Mouse (Mus musculus): ENCODE measurements around the gene Igfbp7.
A peak's percentile ranks its signal among the peaks of the same experiment; 100 is the strongest.
"Not testable (repeated sequence)": the region's sequence is repeated elsewhere in the genome, so short reads cannot be mapped to it uniquely, and the experiment has no call there.

Igfbp7 gene

DNA sequence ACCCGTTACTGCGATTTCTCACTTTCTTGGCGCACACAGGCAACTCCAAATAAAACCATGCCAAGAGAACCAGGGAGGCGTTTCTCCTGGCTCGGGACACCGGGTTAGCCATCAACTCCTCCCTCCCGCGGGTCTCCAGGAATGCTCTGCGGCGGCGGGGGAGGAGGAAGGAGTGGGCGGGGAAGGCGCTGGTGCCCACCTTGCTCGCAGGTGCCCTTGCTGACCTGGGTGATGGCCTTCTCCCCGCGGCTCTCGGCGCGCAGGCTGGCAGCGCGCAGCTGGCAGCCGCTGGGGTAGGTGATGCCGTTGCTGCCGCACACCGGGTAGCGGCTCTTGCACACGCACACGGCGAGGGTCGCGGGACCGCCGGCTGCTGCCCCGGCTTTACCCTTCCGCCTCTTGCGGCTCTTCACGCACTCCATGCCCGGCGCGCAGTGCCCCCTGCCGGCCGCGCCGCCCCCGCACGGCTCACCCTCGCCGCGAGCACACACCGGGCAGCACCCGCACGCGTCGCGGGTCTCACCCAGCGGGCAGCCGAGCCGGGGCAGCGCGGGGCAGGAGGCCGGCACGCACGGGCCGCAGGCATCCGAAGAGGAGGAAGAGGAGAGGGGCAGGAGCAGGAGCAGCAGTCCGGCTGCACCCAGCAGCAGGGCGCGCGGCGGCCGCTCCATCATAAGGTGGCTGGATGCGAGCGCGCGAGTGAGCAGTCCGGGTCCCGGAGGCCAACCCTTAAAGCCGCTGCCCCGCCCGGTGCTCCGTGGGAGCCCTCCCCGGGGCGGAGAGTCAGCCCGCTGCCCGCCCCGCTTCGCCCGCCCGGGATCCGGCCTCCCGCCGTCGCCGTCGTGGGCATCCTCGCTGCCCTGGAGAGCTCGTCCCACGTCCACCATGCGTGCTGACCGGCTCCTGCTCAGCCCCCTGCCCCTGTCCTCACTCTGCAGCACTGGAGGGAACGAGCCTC lies at the start of gene Igfbp7:
Igfbp7 (minus strand) TSS at position 701 of the 958 bp plus-strand sequence.
- DNase-seq: peak; percentile 70

DNA sequence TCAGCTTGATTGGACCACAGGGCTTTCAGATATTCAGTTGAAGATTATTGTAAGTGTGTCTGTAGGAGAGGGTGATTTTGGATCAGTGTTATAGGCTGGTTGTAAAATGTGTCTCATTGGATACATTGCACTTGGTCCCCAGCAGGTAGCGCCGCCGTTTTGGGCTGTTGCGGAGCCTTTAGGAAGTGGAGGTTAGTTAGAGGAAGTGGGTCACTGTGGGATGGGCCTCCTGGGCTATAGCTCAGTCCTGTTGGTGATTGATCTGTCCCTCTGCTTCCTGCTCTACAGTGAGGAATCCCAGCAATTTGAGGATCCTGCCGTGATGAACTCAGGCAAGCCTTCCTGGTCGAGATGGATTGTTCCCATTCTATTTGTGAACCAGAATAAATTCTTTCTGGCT lies 44.3 kb upstream of the Igfbp7 start:
- DNase-seq: no peak

DNA sequence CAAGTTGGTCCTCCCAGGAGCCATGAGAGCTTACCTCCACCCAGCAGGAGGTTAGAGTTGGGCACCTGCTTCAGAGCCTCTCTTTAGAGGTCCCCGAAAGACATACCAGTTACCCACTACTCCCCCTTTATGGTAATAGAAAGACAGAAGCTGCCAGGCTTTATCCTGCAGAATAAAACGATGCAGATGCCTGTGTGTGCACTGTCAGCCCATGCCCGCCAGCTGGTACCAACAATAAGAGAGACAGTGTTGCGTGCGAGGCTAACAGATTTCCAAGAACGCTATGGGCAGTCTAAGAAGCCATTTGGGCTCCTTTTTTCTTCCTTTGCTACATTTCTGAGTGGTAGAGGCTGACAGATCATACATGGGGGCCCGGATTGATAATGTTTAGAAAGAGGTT lies 41.7 kb upstream of the Igfbp7 start:
- no peak for DNase-seq

DNA sequence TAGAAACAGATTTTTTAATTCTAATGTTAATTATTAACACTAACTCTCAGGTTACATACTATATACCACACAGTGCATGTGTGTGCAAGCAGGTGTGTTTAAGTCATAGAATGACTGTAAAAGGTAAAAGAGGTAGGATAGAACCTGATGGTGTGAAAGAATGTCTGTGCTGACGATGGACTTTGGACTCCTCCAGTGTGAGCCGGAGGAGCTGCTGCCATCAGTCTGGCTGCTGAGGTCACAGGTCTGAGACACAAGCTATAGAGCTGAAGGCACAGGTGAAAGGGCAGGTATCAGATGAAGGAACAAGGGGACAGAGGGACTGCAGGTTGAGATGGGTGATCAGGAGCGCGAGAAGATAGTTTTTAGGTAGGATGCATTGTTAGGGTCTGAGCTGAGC lies 37.6 kb upstream of the Igfbp7 start:
- no peak for DNase-seq

DNA sequence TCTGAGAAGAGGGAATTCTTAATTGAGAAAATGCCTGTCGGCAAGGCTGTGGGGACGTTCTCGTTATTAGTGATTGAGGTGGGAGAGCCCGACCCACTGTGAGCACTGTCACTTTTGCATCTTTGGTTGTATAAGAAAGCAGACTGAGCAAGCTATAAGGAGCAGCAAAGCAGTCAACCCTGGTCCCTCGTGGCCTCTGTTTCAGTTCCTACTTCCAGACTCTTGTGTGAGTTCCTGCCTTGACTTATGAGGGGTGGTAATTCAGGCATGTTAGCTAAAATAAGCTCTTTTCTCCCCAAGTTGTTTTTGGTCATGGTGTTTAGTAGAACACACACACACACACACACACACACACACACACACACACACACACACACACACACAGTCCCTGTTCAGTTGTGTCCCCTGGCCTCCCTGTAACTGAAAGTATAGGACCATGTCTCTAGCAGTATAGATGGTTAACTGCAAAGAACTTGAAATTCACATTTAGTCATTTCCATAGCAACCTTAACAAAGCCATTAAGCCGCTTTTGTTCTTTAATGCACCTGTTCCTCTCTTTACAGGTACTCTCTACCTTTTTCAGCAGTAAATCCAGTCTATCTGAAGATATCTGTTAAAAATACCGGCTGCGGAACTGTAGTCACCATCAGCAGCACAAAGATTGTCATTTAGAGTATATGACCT lies 36.2 kb upstream of the Igfbp7 start:
- DNase-seq: no peak

DNA sequence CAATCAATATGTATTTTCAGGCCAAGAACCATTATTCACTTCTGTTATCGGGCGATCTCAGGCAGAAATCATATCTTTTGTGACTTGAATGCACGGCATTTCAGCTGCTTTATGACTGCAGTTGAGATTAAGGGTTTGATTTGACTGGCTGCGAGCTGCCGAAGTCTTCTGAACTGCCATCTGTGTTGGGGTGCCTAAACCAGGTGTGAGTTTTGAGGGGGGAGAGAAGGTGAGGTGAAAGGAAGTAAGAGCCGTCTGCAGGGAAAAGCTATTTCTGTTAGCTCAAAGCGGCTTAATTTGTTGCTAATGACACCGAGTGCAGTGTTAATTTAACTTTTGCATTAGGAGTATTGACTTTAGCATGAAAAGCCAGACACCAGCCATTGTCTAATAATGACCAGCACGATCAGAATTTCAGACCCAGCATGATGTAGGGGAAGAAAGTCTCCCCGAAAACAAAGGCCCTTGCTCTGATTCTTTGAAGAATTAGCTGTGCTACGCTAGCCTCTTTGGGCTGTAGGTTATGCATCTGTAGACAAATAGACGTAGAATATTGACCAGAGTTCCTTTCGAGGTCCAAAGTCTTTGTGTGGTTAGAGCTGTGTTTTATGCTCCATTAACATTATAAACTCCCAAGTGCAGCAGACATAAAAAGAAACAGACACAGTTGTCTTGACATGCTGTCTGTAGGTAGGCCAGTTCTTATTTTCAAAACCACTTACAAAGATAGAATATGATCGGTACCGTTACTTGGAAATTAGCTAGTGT lies 35.2 kb upstream of the Igfbp7 start:
- no peak for DNase-seq

DNA sequence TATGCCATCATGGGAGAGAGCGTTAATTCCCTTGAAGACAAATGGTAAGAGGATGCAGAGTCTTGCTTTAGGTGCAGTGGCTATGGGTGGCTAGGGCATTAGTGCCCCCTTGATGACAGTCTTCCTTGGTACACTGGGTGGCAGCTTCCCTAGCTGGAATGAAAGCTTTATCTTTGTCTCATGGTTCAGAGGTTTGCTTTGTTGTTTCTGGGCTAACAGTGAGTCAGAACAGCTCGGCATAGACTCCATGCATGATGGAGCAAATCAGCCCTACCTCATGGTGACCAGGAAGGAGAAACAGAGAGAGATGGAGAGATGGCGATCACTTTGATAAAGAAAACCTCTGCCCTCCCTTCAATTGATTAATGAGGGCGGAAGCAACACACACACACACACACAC lies 28.5 kb upstream of the Igfbp7 start:
- DNase-seq: no peak

DNA sequence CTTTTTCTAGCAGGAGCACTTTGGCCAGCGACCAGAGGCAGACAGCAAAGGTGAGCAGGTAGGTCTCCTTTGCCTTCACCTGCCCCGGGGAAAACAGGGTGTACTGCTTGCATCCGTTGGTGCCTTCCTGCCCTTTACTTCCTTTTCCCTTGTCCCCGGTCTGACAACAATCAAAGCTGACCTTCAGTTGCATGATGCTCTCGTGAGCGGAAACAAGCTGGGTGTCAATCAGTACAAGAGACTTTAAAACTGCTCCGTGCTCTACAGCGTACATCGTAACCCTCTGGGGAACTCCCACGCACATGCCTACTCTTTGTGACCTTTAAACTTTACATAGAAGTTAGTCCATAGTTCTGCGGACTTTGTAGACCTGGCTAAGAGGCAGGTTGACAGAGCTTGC lies 26.2 kb upstream of the Igfbp7 start:
- no peak for DNase-seq

DNA sequence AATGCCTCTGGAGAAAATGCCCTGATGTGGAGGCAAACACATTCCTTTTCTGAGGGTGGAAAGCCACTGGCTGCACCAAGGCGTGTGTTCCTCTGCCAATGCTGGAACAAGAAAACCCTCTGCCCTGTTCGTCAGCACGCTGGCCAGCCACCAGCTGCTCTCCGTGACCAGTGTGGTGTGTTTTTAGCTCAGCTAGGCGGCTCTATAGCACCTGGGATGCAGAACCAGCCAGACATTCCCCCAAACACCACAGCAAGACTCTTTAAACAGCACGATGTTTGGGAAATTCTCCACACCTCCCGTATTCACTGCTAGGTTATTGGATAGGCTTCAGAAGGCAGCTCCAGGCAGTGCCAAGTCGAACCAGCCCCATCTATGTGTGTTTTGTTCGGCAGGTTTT lies 25.7 kb upstream of the Igfbp7 start:
- no peak for DNase-seq

DNA sequence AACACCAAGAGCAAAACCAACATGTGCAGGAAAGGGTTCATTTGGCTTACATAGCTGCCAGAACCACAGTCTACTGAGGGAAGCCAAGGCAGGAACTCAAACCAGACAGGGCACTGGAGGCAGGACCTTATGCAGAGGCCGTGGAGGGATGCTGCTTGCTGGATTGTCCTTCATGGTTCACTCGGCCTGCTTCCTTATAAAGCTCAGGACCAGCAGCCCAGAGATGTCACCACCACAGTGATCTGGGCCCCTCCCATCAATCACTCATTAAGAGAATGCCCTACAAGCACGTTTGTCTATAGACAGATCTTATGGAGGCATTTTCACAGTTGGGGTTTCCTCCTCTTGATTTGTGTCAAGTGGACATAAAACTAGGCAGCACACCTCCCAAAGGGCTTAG lies 25.3 kb upstream of the Igfbp7 start:
- no peak for DNase-seq

DNA sequence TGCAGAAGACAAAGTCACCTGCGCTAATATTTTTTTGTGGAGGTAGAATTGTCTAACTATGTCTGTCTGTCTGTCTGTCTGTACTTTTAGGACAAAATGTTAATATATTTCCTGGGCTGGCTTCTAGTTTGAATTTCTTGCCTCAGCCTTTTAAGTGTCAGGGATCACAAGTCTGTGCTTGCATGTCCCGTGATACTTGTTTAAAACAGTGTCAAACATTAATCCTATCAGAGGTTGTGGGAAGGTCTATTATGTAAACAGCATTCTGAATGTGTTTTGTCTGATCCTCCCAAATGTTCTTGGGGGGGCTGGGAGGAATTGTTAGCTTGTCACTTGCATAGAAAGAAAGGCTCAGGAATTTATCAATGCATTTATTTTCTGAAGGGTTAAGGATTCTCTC lies 24.6 kb upstream of the Igfbp7 start:
- DNase-seq: no peak

DNA sequence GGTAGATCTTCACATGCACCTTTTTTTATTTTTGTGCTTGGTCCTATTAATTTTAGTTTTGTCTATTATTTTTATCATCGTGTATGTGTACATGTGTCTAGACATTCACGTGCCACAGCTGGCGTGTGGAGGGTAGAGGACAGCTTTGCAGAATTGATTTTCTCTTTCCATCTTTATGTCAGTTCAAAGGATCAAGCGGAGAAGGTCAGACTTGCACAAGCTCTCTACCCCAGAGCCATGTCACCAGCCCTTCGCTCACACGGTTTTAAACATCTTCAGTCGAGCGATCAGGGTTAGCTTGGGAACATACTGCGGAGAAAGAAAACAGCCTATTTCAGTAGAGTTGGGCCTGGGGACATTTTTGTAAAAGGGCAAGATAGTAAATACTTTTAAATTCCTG lies 23.2 kb upstream of the Igfbp7 start:
- no peak for DNase-seq

DNA sequence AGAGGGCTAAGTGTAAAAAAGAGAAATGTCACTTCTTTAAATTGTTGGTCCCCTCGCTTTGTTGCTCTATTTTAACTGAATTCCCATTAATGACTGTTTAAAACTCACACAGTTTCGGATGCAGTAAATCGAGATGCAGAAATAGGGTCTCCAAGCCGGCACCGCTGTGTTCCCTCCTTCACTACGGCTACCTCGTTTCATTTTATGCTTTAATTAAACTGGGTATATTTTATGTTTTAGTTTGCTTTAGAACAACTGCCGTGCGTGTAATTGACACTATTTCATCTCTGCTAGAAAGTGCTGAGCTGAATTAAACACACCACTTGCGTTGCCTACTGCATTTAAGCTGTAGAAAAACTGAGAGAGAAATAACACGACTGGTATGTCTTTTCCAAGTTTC lies 22.6 kb upstream of the Igfbp7 start:
- DNase-seq: no peak

DNA sequence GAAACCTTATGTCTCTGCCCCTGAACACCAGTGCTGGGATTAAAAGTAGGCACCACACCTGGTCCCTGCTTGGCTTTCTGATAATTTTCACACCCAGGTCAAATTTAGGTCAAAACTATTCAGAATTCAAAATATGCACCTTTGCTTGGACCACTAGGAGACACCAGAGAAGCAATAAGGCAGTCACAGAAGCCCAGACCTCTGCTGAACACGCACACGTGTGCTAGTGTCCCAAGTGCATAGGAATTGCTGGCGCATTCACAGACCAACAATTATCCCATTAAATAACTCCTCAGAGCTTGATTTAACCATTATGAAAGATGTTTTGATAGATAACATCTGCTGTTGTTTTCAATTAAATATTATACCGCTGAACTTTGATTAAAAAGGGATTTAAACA lies 22.2 kb upstream of the Igfbp7 start:
- no peak for DNase-seq

DNA sequence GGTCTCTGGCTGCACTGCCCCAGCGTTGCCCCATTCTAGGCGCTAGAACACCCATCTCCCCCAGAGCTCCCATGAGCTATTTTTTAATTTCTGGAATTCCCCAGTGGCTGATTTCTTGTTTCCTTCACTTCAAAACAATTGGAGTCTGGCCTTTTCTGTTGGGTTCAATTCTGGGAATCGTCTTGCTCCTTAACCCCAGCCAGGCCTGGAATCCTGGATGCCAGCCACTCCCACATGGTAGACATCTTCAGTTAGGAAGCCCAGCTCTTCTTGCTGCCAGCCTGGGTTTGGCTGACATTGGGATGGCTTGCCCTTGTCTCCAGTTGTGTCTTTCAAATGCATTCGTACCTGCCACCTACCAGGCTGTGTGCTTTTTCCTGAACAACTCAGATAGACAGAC lies 20.7 kb upstream of the Igfbp7 start:
- DNase-seq: no peak

DNA sequence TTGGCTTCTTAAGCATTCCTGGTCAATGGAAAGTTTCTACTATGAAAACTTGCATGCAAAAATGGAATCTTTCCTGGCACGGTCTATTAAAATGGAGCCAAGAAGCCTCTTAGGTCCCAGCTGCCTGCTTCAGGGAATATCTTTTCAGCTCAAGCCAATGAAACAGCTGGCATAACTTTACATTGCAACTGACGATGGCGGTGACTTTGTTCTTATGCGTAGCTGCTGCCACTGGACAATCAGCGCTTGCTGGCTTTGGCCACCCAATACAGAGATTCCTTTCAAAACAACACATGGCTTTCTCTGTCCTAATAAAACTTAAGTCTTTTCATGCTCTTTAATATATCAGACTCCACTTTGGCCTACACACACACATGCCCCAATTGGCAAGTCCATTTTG lies 20.1 kb upstream of the Igfbp7 start:
- no peak for DNase-seq

DNA sequence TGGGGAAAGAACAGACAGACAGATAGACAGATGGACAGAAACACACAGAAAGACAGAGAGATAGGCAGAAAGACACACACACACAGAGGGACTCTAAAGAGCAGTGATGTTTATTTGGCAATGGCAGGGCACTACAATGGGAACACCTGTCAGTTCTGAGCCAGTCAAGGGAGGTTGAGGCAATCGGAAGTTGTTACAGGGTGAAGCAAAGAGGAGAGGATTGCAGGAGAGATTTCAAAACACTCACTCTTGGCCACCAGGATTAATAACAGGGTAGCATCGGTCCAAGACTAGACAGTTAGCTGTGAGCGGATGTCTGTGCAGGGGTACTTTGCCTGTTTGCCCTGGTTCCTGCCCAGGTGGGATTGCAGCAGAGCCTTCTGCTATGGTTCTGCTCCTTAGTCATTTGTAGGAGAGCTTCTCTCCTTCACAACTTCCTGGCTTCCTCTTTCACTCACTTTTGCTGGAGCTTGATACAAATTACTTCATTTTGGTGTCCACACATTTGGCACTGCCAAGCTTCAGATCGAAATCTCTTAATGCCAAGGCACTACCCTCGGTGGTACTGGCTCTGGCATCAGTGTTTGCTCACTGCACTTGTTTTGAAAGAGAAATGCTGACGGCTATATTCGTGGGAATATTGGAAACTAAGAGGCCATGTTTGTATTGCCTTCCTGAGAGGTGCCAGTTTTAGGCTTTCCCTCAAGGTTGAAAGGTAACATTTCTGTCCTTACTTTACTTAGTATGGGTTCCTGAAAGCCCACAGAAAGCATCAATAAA lies 18.1 kb upstream of the Igfbp7 start:
- no peak for DNase-seq

DNA sequence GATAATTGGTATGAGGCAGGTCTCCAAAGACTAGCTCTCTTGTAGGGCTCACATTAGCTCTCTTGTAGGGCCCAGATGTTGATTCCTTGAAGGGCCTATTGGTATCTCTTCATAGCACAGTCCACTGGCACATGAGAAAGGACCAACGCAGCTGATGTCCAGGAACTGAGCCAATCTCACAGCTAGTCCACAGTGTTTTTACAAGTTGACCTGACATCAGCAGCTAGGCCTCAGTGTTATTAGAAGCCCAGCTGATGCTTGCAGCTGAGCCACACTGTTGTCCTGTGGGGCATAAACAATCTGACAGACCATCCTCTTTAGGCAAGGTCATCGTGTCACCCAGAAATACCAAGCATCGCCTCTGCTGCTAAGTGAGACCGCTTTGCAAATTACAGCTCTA lies 11.7 kb upstream of the Igfbp7 start:
- DNase-seq: not testable (repeated sequence)

DNA sequence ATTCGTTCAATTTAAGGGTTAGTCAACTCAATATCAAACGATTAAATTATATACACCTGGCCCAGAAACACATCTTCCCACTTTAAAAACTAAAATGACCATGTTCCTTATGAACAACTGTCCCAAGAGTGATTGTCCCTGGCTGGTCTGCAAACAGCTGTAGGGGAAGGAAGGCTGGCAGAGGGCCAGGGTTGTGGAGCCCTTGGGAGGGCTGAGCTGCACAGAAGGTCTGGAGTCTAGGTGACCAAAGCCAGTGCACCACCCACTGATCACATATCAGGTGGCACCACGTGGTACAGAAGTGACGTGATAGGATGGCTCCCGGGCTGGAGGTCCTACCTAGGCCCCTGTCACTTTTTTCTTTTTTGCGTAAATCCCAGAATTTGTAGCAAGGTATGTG lies 8.2 kb upstream of the Igfbp7 start:
- DNase-seq: peak; percentile 11

DNA sequence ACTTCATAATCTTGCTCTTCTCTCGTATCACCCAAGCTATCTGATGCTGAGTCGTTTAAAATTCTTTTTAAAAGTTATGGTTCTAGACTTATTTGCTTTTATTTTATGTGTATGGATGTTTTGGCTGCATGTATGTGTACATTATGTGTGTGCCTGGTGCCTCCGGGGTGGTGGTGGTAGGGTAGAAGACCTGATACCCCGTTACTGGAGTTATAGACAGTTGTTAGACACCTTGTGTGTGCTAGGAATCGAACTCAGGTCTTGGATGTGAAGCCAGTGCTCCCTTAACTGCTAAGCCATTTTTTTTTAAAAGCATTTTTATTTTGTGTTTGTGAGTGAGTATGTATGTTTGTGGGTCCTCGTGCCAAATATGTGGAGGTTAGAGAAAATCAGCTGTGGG lies 689 bp upstream of the Igfbp7 start:
- no peak for DNase-seq

DNA sequence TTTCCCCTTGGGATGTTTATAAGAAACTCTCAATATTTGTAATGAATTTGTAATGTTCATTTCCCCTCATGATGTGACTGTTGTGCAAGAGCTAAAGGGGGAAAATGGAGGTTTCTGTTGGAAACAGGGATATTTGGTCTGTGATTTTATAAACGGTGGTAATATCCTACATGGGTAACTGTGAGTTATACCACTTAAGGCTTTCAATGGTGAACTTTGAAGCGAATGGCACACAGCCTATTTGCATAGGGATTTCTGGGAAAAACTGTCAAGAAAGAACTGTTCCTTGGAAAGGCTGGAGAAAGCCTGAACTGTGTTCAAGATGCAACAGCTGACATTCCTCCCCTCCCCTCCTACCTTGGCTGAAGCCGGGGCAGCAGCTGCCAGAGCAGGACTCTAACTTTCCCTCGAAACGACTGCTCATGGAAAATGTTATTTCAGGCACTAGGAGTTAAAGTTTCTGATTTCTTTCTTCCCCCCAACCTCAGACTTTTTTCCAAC lies 1.4 kb downstream of the Igfbp7 start:
- DNase-seq: no peak

DNA sequence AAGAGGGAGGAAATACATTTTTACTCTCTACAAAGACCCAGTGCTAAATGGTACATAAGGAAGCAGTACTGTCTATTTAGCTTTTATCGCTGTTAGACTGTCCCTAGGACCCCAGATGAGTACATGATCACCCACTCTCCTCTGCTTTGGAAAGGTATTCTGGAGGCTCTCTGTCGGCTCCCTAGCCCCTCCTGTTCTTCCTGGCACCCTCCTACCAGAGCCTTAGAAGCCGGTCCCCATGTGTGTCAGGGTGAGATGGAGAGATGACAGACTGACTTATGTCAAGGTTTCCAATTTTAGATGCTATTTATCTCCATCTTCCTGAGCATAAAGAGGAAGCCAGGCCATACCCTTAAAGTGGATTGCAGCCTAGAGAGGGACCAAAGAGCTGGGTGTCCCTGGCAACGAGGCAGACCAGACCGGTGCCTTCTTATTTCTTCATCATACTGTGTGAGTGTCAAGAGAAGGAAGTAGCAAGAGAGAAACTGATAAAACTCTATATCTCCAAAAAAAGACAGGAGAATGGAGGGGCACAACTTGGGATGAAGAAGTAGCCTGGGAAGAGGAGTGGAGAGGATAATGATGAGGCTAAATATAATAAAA lies 2.3 kb downstream of the Igfbp7 start:
- DNase-seq: no peak
